Mouse (Mus musculus): ENCODE measurements around the gene Hck.

The Hck gene

DNA sequence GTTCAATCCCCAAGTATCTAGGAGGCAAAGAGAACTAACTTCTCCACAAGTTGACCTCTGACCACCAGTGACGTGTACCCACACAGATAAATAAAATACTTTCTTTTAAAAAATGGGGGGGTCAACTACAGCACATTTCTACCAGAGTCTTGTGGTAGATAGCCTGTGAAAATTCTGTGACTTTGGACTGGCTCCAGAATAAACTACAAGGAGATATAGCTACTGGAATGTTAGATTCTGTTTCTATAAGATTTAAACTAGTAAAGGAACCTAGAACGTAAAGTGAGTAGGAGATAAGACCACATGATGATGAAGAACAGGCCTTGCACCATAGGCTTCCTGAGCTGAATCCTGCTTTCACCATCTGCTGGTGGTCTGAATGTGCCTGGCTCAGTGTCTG, 79.6 kb downstream of the Hck start:
- no peak for ATAC-seq (ENCODE audit: insufficient number of reproducible peaks, low FRiP score, low TSS enrichment)

DNA sequence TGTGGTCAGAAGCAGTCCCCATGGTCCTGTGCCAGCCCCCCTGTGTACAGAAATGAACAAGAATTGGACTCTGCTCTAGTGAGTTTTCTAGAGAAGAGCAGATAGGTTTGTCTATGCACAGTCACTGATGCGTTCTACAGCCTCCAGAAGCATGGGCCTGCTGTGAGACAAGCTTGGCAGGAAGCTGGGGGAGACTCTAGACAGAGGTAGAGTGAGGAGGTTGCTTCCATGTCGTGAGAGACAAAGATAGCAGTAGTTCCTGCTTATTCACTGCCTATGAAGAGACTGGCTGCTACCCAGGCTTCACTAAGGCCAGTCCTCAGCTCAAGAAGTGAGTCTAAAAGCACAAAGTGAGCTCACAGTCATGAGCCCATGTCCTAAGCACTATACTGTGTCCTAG, 83.0 kb downstream of the Hck start:
- no peak for ATAC-seq (ENCODE audit: insufficient number of reproducible peaks, low FRiP score, low TSS enrichment)

DNA sequence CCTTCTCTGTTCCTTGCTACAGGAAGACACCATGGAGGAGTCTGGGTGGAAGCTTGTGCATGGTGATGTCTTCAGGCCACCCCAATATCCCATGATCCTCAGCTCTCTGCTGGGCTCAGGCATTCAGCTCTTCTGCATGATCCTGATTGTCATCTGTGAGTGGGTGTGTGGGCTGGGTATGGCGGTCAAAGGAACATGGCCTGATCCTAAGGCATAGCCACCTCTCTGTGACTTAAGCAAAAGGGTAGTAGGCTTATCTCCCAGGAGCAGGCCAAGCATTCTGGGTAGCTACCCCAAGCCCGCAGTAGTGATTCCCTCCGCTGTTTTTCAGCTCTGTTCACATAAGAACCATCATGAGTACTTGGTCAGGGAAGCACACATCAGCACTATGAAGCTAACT, 86.0 kb downstream of the Hck start:
- no peak for ATAC-seq (ENCODE audit: insufficient number of reproducible peaks, low FRiP score, low TSS enrichment)

DNA sequence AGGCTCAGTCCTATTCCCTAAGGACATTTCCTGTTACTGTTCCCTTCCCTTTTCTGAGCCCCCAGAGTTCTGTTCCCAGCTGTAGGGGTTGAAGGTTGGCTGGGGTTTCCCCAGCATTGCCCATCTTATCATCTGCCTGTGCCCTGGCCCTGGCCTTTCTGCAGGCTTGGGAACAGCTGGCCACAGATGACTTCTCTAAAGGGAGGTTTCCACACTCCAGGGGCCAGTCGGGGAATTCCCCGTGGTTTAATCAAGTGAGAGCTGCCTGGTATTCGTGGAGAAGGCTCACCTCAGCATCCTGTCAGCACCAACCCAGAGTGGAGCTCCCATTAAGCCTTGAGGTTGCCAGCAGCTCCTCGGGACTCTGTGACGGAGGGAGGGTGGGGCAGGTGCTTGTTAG, 90.2 kb downstream of the Hck start:
- ATAC-seq (ENCODE audit: insufficient number of reproducible peaks, low FRiP score, low TSS enrichment) = no peak

DNA sequence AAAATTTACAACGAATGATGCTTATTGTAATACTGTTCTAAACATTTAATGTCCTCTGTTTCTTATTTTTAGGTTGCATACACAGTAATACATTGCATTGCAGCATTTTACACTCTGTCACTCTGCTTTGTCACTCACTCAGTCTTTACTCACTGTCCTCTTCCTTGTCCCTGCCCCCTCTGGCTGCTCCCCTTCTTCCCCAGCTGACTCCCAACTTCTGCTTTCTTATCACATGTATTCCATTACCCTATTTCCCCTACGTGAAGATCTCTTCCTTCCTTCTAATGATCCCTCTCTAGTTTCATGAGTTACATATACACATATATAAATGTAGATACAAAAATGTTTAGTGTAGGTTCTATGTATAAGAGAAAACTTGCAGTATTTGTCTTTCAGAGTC, 90.8 kb downstream of the Hck start:
- no peak for ATAC-seq (ENCODE audit: insufficient number of reproducible peaks, low FRiP score, low TSS enrichment)
